Mouse (Mus musculus): ENCODE data around the gene Tmem256. TPM values are rescaled to one million over a fixed set of nuclear protein-coding genes. Genes with fewer than 3 reads are reported as not detected.
A peak's percentile ranks its signal among the peaks of the same experiment; 100 is the strongest.

Tmem256 gene
- polyA plus RNA-seq, 1 experiment from 2014 or later: 455 TPM

GRCm38 (mm10) chr11:69879711-69880110, 41.4 kb downstream of the Tmem256 start:
- H3K9me3 ChIP-seq (ENCODE audit: control insufficient read depth, low read length): no peaks in the 10 kb centered on the region
- peaks cover 28% of the 10 kb centered on the region for H3K4me1 ChIP-seq (replicated peaks; ENCODE audit: control insufficient read depth, insufficient read depth, low read length)
- no peak for ATAC-seq (replicated peaks; ENCODE audit: low FRiP score, low TSS enrichment, low read depth)
- H3K27me3 ChIP-seq (replicated peaks; ENCODE audit: control insufficient read depth, insufficient read depth, low read length): no peaks in the 10 kb centered on the region
- H3K36me3 ChIP-seq (ENCODE audit: control insufficient read depth, insufficient read depth, low read length): no peaks in the 10 kb centered on the region
- H3K9ac ChIP-seq (ENCODE audit: low read length): peak overlapping the region; percentile 55
- peak overlapping the region; percentile 52 for H3K4me3 ChIP-seq (ENCODE audit: low read depth, low read length)
- H3K4me2 ChIP-seq (ENCODE audit: low read length): peak overlapping the region; percentile 69
- WGBS: 47% methylated on average over 15 of the region's 15 CpGs
- H3K27ac ChIP-seq (ENCODE audit: low read depth): no peak overlapping the region
- DNase-seq (ENCODE audit: low spot score): no peak

- H3K4me3 ChIP-seq (ENCODE audit: low read depth, low read length): peak overlapping the region; percentile 52
- H3K9me3 ChIP-seq (ENCODE audit: control insufficient read depth, low read length): no peaks in the 10 kb centered on the region
- DNase-seq (ENCODE audit: low spot score): peak; percentile 86
- peaks cover 28% of the 10 kb centered on the region for H3K4me1 ChIP-seq (replicated peaks; ENCODE audit: control insufficient read depth, insufficient read depth, low read length)
- H3K4me2 ChIP-seq (ENCODE audit: low read length): peak overlapping the region; percentile 69
- no peaks in the 10 kb centered on the region for H3K36me3 ChIP-seq (ENCODE audit: control insufficient read depth, insufficient read depth, low read length)
- H3K27me3 ChIP-seq (replicated peaks; ENCODE audit: control insufficient read depth, insufficient read depth, low read length): no peaks in the 10 kb centered on the region
- H3K9ac ChIP-seq (ENCODE audit: low read length): peak overlapping the region; percentile 55
- H3K27ac ChIP-seq (ENCODE audit: low read depth): peak overlapping the region; percentile 88
- WGBS: 1% methylated on average over 18 of the region's 18 CpGs
- peak; percentile 65 for ATAC-seq (replicated peaks; ENCODE audit: low FRiP score, low TSS enrichment, low read depth)
These were observed 42.2 kb downstream of the Tmem256 start for GRCm38 (mm10) chr11:69880506-69880852.

GRCm38 (mm10) chr11:69880853-69881603, 42.7 kb downstream of the Tmem256 start, which contains the start of gene Kctd11:
Kctd11 (minus strand) TSS chr11:69881406.
- peak within 1 kb of the TSS; percentile 52 for H3K4me3 ChIP-seq (ENCODE audit: low read depth, low read length)
- no peaks in the 10 kb centered on the region for H3K27me3 ChIP-seq (replicated peaks; ENCODE audit: control insufficient read depth, insufficient read depth, low read length)
- WGBS: under 1% methylated on average over 46 of the region's 46 CpGs
- peak within 1 kb of the TSS; percentile 55 for H3K9ac ChIP-seq (ENCODE audit: low read length)
- H3K4me1 ChIP-seq (replicated peaks; ENCODE audit: control insufficient read depth, insufficient read depth, low read length): peaks cover 25% of the 10 kb centered on the region
- H3K9me3 ChIP-seq (ENCODE audit: control insufficient read depth, low read length): no peaks in the 10 kb centered on the region
- ATAC-seq (replicated peaks; ENCODE audit: low FRiP score, low TSS enrichment, low read depth) (peak; percentile 87), DNase-seq (ENCODE audit: low spot score) (peak; percentile 88)
- peak within 1 kb of the TSS; percentile 88 for H3K27ac ChIP-seq (ENCODE audit: low read depth)
- no peaks in the 10 kb centered on the region for H3K36me3 ChIP-seq (ENCODE audit: control insufficient read depth, insufficient read depth, low read length)
- H3K4me2 ChIP-seq (ENCODE audit: low read length): peak within 1 kb of the TSS; percentile 69

DNA sequence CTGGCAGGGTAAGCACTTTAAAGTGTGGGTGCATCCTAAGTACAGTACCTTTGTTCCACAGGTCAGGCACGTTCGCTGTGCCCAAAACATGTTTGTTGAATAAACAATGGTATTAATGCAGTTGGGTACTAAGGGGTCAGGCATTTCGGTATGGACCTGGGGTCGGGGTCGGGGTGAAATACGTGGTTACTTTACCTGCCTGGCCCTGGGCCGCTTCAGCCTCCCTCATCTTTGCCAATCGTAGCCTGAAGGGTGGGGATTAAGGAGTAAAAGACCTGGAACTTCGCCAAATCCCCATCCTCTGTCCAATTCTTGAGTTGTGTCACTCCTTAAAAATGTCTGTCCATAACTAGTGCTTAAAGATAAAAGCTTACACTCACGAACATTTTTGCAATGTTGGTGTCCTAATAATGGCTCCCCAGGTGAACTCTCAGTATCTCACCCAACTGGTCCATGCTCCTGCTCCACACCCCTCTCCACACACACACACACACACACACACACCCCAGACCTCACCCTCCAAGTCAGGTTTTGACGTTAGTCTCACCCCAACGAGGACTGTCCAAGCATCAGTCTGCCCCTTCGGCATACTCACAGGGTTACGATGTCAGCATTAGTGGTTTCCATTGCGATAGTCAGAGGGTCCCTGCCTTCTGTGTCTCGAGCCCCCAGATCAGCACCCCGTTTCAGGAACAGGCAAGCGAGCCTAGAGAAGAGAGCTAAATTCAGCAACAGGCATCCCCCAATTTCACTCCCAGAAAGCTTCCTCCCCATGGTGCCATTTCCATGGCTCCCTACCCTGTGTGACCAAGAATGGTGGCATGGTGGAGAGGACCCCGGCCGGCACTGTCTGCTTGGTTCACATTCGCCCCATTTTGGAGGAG, 43.7 kb downstream of the Tmem256 start:
- H3K4me2 ChIP-seq (ENCODE audit: low read length): peak overlapping the region; percentile 69
- H3K9me3 ChIP-seq (ENCODE audit: control insufficient read depth, low read length): no peaks in the 10 kb centered on the region
- 57% methylated on average over 21 of the region's 21 CpGs for WGBS
- peak overlapping the region; percentile 88 for H3K27ac ChIP-seq (ENCODE audit: low read depth)
- peak overlapping the region; percentile 55 for H3K9ac ChIP-seq (ENCODE audit: low read length)
- no peak; the same call in 1 of the 2 replicates for ATAC-seq (replicated peaks; ENCODE audit: low FRiP score, low TSS enrichment, low read depth)
- DNase-seq (ENCODE audit: low spot score): no peak
- peak overlapping the region; percentile 52 for H3K4me3 ChIP-seq (ENCODE audit: low read depth, low read length)
- H3K4me1 ChIP-seq (replicated peaks; ENCODE audit: control insufficient read depth, insufficient read depth, low read length): peaks cover 20% of the 10 kb centered on the region
- no peaks in the 10 kb centered on the region for H3K27me3 ChIP-seq (replicated peaks; ENCODE audit: control insufficient read depth, insufficient read depth, low read length)
- H3K36me3 ChIP-seq (ENCODE audit: control insufficient read depth, insufficient read depth, low read length): no peaks in the 10 kb centered on the region

DNA sequence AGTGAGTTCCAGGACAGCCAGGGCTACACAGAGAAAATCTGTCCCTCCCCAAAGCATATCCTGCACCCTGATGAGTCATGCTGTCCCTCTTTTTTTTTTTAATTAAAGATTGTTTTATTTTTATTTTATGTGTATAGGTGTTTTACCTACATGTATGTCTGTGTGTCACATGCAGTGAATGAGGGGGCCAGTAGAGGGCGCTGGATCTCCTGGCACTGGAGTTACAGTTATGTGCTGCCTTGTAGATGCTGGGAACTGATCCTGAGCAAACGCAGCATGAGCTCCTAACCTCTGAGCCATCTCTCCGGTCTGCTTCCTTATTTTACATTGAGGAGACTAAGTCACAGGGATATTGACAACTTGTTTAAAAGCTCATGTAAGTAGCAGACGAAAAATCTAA, 44.8 kb downstream of the Tmem256 start:
- no peak overlapping the region for H3K4me3 ChIP-seq (ENCODE audit: low read depth, low read length)
- no peaks in the 10 kb centered on the region for H3K9me3 ChIP-seq (ENCODE audit: control insufficient read depth, low read length)
- 68% methylated on average over 4 of the region's 4 CpGs for WGBS
- peak; percentile 67 for DNase-seq (ENCODE audit: low spot score)
- H3K9ac ChIP-seq (ENCODE audit: low read length): no peak overlapping the region
- H3K36me3 ChIP-seq (ENCODE audit: control insufficient read depth, insufficient read depth, low read length): no peaks in the 10 kb centered on the region
- no peaks in the 10 kb centered on the region for H3K27me3 ChIP-seq (replicated peaks; ENCODE audit: control insufficient read depth, insufficient read depth, low read length)
- no peak overlapping the region for H3K27ac ChIP-seq (ENCODE audit: low read depth)
- H3K4me2 ChIP-seq (ENCODE audit: low read length): no peak overlapping the region
- no peak for ATAC-seq (replicated peaks; ENCODE audit: low FRiP score, low TSS enrichment, low read depth)
- peaks cover 20% of the 10 kb centered on the region for H3K4me1 ChIP-seq (replicated peaks; ENCODE audit: control insufficient read depth, insufficient read depth, low read length)

DNA sequence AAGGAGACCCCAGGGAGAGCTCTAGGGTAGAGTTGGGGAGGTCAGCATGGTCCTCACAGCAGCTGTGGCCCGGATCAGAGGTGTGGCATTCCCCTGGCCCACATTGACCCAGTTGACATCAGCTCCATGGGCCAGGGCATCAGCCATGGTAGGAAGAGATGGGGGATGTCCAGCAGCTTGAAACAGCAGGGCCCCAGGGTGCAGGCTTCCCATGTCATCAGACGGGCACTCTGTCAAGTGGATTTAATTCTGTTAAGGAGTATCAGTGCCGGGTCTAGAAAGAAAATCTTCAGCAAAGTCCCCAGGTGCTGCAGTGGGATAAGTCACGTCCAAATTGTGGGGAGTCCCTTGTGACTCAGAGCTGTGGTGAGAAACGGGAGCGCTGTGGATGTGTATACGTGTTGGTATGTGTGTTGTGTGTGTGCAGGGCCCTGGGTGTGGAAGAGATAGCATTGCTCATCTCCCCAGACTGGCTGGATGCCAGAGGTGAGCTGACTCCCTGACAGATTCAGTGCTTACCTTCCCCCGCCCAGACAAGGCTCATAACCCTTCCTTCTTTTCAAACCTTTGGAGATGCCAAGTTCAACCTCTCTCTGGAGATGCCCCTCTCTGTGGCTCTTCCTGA, 45.3 kb downstream of the Tmem256 start:
- Histone ChIP-seq H3K4me2 (ENCODE audit: low read length) (no peak overlapping the region), H3K36me3 (ENCODE audit: control insufficient read depth, insufficient read depth, low read length) (no peaks in the 10 kb centered on the region), H3K27me3 (replicated peaks; ENCODE audit: control insufficient read depth, insufficient read depth, low read length) (no peaks in the 10 kb centered on the region), H3K4me1 (replicated peaks; ENCODE audit: control insufficient read depth, insufficient read depth, low read length) (peaks cover 20% of the 10 kb centered on the region), H3K27ac (ENCODE audit: low read depth) (no peak overlapping the region), H3K4me3 (ENCODE audit: low read depth, low read length) (no peak overlapping the region), H3K9ac (ENCODE audit: low read length) (no peak overlapping the region), H3K9me3 (ENCODE audit: control insufficient read depth, low read length) (no peaks in the 10 kb centered on the region)
- no peak for ATAC-seq (replicated peaks; ENCODE audit: low FRiP score, low TSS enrichment, low read depth)
- DNase-seq (ENCODE audit: low spot score): no peak
- 84% methylated on average over 8 of the region's 8 CpGs for WGBS

- WGBS: 73% methylated on average over 9 of the region's 9 CpGs
- Histone ChIP-seq H3K4me1 (replicated peaks; ENCODE audit: control insufficient read depth, insufficient read depth, low read length) (peaks cover 16% of the 10 kb centered on the region), H3K9ac (ENCODE audit: low read length) (no peak overlapping the region), H3K4me3 (ENCODE audit: low read depth, low read length) (no peak overlapping the region), H3K27ac (ENCODE audit: low read depth) (no peak overlapping the region), H3K9me3 (ENCODE audit: control insufficient read depth, low read length) (no peaks in the 10 kb centered on the region), H3K27me3 (replicated peaks; ENCODE audit: control insufficient read depth, insufficient read depth, low read length) (no peaks in the 10 kb centered on the region), H3K4me2 (ENCODE audit: low read length) (no peak overlapping the region), H3K36me3 (ENCODE audit: control insufficient read depth, insufficient read depth, low read length) (no peaks in the 10 kb centered on the region)
- DNase-seq (ENCODE audit: low spot score) (no peak), ATAC-seq (replicated peaks; ENCODE audit: low FRiP score, low TSS enrichment, low read depth) (no peak)
These were observed 45.9 kb downstream of the Tmem256 start for GRCm38 (mm10) chr11:69884240-69884639.

GRCm38 (mm10) chr11:69884663-69885062, 46.3 kb downstream of the Tmem256 start:
- no peak for DNase-seq (ENCODE audit: low spot score)
- H3K36me3 ChIP-seq (ENCODE audit: control insufficient read depth, insufficient read depth, low read length): no peaks in the 10 kb centered on the region
- WGBS: 72% methylated on average over 8 of the region's 8 CpGs
- H3K4me1 ChIP-seq (replicated peaks; ENCODE audit: control insufficient read depth, insufficient read depth, low read length): peaks cover 12% of the 10 kb centered on the region
- ATAC-seq (replicated peaks; ENCODE audit: low FRiP score, low TSS enrichment, low read depth): no peak
- no peaks in the 10 kb centered on the region for H3K9me3 ChIP-seq (ENCODE audit: control insufficient read depth, low read length)
- no peak overlapping the region for H3K9ac ChIP-seq (ENCODE audit: low read length)
- H3K27ac ChIP-seq (ENCODE audit: low read depth): no peak overlapping the region
- H3K27me3 ChIP-seq (replicated peaks; ENCODE audit: control insufficient read depth, insufficient read depth, low read length): no peaks in the 10 kb centered on the region
- H3K4me3 ChIP-seq (ENCODE audit: low read depth, low read length): no peak overlapping the region
- H3K4me2 ChIP-seq (ENCODE audit: low read length): no peak overlapping the region

Data from intestine, embryonic 14.5 days (tissue).